Mouse (Mus musculus) ovary, postnatal 36 days (tissue): ENCODE results near the gene Cd48.
"Not testable (repeated sequence)": the region's sequence is repeated elsewhere in the genome, so short reads cannot be mapped to it uniquely, and the experiment has no call there.

ENCODE experiments used
- DNase-seq: peaks from one replicate; pipeline ENCODE4 v3.0.0; 2022; ENCODE audit warnings: low spot score, mixed read lengths

Cd48 gene

DNA sequence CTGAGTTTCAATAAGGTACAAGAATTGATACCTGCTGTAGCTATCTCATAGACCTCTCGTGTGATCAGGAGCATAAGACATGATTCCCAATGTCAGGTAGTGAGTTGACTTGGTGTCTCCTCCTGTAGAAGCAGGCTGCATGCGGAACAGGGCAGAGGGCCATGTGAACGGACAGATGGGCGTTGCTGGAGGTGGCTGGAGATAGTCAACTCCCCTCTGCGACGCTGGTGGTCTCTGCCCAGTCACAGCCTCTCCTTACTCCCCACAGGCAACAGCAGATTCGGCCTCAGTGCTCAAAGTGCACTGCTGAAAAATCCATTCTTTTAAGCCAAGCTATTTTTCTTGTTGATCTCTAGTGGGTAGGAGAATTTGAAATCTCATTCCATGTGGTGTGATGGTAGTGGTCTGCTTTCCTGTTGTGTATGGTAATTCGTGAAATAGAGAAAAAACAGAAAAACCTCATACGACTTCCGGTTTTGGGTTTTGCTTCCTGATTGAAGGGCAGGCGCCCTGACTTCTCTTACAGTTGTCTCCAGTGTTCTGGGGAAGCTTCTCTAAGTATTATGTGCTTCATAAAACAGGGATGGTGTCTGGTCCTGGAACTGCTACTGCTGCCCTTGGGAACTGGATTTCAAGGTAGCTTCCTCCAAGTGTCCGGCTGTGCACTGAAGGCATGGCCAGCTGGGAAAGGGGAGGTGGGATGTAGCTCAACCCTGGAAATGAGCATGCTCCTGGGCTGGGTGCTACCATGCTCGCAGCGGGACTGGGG lies at the start of gene Cd48:
TSS of gene Cd48 (plus strand) at position 479 of the 769 bp plus-strand sequence.
- DNase-seq: no peak

DNA sequence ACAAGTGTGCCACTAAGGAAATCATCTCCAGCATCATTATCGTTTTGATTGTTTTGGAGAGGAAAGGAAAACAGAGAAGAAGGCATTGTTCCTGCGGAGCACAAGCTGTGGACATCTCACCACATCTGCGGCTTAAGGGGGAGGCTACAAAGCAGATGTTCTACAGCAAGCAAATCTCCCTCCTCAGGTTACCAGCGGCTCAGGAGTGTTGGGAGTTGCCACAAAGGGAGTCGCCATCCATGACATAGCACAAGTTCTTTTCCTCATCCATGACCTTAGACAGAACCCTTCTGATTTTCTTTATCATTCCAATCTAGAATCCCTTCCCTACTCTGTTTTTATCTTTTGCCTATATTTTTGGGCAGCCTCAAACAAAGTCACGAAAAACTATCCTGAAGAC lies 46.1 kb upstream of the Cd48 start:
- no peak for DNase-seq

- no peak for DNase-seq
Measured at GRCm38 (mm10) chr1:171637101-171637500, 44.7 kb upstream of the Cd48 start.

- no peak for DNase-seq
Measured at GRCm38 (mm10) chr1:171638686-171639085, 43.1 kb upstream of the Cd48 start.

DNA sequence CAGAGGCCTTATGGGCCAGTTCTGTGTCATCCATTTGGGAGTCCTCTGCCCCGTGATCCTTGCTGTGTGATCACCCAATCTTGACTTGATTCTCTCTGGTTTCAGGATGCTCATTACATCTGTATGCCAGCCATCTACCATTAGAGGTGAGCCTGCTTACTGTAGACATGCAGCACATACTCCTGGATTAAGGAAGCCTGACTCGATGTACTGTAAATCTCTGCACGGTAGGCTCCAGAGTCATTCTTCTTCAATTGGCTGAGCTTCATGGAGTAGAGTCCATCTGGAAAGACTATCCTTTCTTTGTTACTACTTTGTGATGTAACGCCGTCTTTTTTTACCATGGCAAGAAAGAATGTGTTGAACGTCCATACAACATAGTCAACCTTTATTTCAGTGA lies 41.0 kb upstream of the Cd48 start:
- no peak for DNase-seq

DNA sequence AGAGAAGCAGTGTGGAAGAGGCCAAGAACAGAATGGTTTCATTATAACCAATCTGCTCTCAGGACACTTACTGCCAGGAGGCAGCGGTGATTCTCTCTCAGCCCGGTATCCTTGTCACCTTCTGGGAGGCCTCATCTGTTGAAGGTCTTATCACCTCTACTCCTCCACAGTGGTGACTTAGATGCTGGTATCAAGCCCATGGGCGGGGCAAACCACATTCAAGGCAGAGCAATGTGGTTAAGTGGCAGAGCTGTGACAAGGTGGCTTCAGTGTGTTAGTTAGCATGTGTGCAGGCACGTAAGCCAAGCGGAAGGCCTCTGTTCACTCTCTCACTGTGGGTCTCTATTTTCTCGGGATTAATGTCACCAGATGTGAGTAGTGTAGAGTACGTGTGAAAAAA lies 38.2 kb upstream of the Cd48 start:
- DNase-seq: no peak

- DNase-seq: no peak
Measured at GRCm38 (mm10) chr1:171646429-171646940, 35.3 kb upstream of the Cd48 start.

GRCm38 (mm10) chr1:171647716-171648115 lies 34.1 kb upstream of the Cd48 start:
- no peak for DNase-seq

DNA sequence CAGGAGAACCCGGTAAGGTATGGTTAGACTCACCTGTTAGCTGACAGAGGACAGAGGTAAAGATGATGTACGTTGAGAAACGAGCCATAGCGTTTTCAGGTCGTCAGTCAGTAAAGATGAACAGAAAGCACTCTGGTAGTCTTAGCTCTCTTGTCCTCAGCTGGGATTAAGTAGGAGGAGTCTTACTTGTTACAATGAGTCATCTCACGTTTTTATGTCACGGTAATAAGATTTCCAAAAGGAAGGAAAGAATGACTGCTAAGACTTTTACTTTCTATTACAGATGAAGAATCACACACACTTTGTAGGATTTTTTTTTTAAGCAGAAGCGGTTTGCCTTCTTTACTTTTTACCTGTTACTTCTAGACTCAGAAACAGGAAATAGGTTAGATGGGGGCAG lies 33.0 kb upstream of the Cd48 start:
- DNase-seq: no peak

DNA sequence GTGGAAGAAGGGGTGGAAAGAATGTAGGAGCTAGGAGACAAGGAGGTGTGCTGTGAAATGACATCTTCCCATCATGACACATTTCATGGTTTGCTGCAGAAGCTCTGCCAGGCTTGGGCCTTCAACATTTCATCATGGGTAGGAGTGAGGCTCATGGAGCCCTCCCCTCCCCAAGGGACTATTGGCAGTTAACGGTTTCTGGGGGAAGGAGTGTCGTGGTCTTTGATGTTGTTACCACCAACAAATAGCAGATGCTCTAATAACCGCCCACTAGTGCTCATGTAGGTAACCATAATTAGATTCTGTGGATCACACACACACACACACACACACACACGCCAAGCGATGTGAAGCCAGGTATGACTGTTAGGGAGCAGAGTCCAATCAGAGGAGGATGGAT lies 29.1 kb upstream of the Cd48 start, which contains the start of gene Slamf7:
TSS of gene Slamf7 (minus strand) at position 302 of the 400 bp plus-strand sequence.
- no peak for DNase-seq

- no peak for DNase-seq
Measured at GRCm38 (mm10) chr1:171658561-171658991, 23.2 kb upstream of the Cd48 start.

GRCm38 (mm10) chr1:171660423-171660822 lies 21.4 kb upstream of the Cd48 start:
- no peak for DNase-seq

GRCm38 (mm10) chr1:171661482-171661881 lies 20.3 kb upstream of the Cd48 start:
- DNase-seq: no peak

DNA sequence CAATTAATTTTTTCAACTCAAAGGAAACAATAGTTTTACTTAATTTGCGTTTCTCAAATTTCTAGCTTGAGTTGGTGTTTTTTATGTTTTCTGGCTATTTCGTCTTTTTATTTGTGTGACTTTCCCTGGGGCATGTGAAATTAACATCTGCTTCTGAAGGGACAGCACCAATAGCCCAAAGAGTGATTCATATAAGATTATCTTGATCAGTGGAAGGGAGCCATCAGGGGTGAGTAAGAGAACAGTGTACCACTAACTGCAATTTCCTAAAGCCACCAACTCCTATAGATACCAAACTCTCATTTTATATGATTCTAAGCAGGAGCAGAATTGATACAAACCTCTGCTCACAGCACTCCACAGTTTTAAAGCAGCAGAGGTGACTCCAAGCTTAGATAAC lies 18.1 kb upstream of the Cd48 start:
- no peak for DNase-seq

- no peak for DNase-seq
Measured at GRCm38 (mm10) chr1:171666350-171666749, 15.5 kb upstream of the Cd48 start.

DNA sequence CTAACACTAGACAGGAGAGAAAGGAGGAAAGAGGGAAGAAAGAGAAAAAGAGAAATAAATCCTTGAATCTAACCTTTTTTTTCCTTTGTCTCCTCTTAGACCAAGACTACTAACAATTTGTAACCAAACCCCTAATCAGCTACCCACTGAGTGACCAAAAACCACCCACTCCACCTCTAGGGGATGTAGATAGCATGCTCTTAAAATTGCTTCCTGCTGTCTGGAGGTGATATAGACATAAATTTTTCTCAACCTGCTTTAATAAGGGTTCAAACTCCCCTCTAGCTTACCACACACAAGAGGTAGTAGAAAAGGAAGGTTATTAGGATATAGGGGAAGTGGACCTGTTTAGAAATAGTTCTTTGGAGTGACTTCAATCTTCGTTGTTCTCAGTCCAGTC lies 14.6 kb upstream of the Cd48 start:
- no peak for DNase-seq

GRCm38 (mm10) chr1:171672451-171672850 lies 9.4 kb upstream of the Cd48 start:
- not testable (repeated sequence) for DNase-seq

DNA sequence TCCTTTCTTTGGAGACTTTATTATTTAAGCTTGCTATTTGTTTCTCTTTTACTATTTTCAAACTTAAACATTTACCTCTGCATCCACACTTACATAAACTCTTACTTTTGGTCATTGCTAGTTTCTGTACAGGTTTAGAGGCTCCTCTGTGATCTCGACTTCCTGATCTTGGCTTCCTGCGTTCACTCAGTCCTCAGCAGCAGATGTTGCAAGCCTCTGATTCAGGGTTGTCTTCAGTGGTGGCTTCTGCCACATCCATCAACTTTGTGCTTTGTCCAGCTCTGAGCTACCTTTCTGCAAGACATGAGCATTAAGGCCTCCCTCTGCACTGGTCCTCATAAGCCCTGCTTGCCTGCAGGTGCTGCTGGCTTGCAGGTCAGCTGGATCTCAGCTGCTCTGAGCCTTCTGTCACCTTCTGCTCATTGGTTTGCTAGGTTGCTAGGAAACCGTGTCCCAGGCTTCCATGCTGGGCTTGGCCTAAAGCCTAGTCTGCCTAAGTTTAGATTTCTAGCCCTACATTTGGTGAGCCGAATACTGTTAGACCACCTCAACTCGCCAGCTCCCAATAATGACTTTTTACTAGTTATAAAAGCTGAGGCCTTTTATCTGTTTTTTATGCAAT lies 8.8 kb upstream of the Cd48 start:
- DNase-seq: no peak

GRCm38 (mm10) chr1:171674467-171674866 lies 7.3 kb upstream of the Cd48 start:
- DNase-seq: no peak

GRCm38 (mm10) chr1:171677721-171678120 lies 4.1 kb upstream of the Cd48 start:
- no peak for DNase-seq

DNA sequence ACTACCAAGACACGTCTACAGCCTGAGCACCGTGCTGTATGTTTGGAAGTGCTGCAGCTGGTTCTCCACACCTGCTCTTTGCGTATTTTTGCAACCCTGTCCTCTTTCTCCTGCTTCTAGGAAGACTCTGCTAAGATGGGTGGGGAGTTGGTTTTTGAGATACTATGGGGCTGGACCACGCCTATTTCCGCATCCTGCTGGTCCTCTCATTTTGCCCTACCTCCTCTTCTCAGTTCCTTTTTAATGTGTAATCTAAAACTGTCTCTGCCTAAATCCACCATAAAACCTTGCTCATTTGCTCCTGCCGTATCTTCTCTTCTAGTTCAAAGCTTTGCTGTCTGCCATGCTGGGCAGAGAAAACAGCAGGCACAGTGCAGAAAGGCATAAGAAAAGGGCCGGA lies 800 bp upstream of the Cd48 start:
- DNase-seq: no peak

- DNase-seq: no peak
Measured at GRCm38 (mm10) chr1:171684923-171685322, 3.1 kb downstream of the Cd48 start.

- no peak for DNase-seq
Measured at GRCm38 (mm10) chr1:171687320-171687719, 5.5 kb downstream of the Cd48 start.
